Mouse (Mus musculus): Measurements from ENCODE around the gene Nthl1. TPM values are rescaled to one million over a fixed set of nuclear protein-coding genes. Genes with fewer than 3 reads are reported as not detected.

Nthl1 gene
- polyA plus RNA-seq, 1 experiment from 2014 or later: 7.7 TPM

DNA sequence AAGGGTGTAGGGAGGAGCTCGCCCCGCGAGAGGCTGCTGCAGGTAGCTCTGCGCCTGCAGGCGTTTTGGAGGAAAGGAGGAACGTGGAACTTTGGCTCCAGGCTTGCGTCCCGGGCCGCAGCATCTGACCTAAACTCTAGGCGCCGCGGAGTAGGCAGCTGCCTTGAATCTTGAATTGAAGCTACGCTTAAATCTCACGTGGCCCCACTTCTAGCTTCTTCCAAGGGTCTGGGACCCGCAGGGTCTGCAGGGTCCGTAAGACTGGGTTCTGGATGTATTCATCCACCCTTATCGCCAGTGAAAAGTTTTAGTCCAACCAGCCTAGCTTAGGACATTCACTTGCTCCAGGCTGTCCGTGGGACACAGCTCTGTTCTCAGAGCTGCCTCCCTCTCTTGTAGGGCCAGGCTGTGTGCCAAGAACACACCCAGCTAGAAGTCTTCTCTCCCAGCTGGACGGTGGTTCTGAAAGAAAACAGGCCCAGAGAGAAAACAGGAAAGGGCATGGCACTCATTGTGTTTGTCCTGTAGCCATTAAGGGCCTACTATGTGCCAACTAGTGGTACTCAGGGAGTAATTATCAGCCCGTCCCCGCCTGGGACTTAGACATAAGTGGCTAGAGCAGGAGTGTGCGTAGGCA, 451 bp downstream of the Nthl1 start:
- H3K9me3 ChIP-seq (ENCODE audit: control insufficient read depth, low read length): no peaks in the 10 kb centered on the region
- peaks cover 3% of the 10 kb centered on the region; the same call in 1 of the 2 replicates for H3K27me3 ChIP-seq (ENCODE audit: control insufficient read depth, insufficient read depth, low read length)
- peaks cover 16 to 21% of the 10 kb centered on the region in 2 experiments for H3K4me1 ChIP-seq (ENCODE audit: control insufficient read depth in 2 of 2, insufficient read depth in 2 of 2, low read length in 2 of 2)
- H3K9ac ChIP-seq (ENCODE audit: low read length): peak overlapping the region; percentile 90
- H3K27ac ChIP-seq (replicated peaks in 1 of 2; ENCODE audit: control insufficient read depth in 1 of 2, insufficient read depth in 1 of 2, low read depth in 2 of 2, low read length in 2 of 2): peak overlapping the region; percentile 84 to 89
- H3K36me3 ChIP-seq (ENCODE audit: control insufficient read depth, insufficient read depth, low read length): peaks cover 29% of the 10 kb centered on the region
- peak; percentile 56 for ATAC-seq (ENCODE audit: insufficient number of reproducible peaks, insufficient read depth, low FRiP score, low read depth)
- WGBS: 7% methylated on average over 22 of the region's 22 CpGs
- H3K4me3 ChIP-seq (ENCODE audit: control insufficient read depth in 1 of 2, insufficient read depth in 1 of 2, low read depth in 1 of 2, low read length in 2 of 2): peak overlapping the region; percentile 76 to 81
- peak overlapping the region; percentile 92 for H3K4me2 ChIP-seq (ENCODE audit: low read length)

DNA sequence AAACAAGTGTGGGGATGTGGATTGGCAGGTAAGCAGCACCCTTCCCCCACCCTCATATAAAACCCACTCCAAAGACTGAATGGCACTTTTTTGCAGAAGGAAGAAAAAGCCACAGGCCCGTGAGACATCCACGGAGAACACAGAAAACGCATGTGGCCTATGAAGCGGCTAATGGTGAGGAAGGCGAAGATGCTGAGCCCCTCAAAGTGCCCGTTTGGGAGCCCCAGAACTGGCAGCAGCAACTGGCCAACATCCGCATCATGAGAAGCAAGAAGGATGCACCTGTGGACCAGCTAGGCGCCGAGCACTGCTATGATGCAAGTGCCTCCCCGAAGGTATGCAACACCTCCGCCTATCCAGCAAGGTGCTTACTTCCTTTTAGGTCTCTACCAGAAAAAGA, 1.4 kb downstream of the Nthl1 start:
- no peak overlapping the region for H3K4me2 ChIP-seq (ENCODE audit: low read length)
- 95% methylated on average over 11 of the region's 11 CpGs for WGBS
- H3K4me1 ChIP-seq (ENCODE audit: control insufficient read depth in 2 of 2, insufficient read depth in 2 of 2, low read length in 2 of 2): peaks cover 13 to 21% of the 10 kb centered on the region in 2 experiments
- H3K4me3 ChIP-seq (ENCODE audit: control insufficient read depth in 1 of 2, insufficient read depth in 1 of 2, low read depth in 1 of 2, low read length in 2 of 2): no peak overlapping the region
- H3K27ac ChIP-seq (replicated peaks in 1 of 2; ENCODE audit: control insufficient read depth in 1 of 2, insufficient read depth in 1 of 2, low read depth in 2 of 2, low read length in 2 of 2): peak overlapping the region in 1 of 2 experiments; percentile 89; a peak in 2 of 4 replicates
- no peak overlapping the region for H3K9ac ChIP-seq (ENCODE audit: low read length)
- no peak for ATAC-seq (ENCODE audit: insufficient number of reproducible peaks, insufficient read depth, low FRiP score, low read depth)
- H3K9me3 ChIP-seq (ENCODE audit: control insufficient read depth, low read length): no peaks in the 10 kb centered on the region
- peaks cover 24% of the 10 kb centered on the region for H3K36me3 ChIP-seq (ENCODE audit: control insufficient read depth, insufficient read depth, low read length)
- H3K27me3 ChIP-seq (ENCODE audit: control insufficient read depth, insufficient read depth, low read length): peaks cover 3% of the 10 kb centered on the region; the same call in 1 of the 2 replicates

DNA sequence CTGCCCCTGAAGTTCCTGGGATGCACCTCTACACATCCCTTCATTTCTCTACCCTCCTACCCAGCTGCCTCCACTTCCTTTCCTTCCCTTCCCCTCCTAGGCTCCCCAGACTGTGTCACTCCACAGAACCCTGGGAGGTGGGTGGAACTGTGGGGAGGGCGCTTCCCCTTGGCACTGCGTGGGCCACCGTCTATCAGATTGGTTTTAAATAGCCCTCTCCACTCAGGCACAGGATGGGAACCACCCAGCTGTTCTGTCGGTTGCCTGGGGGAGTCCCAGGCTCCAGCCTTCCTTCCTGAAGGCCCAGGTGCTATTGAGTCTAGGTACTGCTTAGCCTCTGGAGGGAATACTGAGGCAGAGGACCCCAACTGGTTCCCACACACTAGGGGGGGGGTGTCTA, 2.5 kb downstream of the Nthl1 start:
- Histone ChIP-seq H3K4me1 (ENCODE audit: control insufficient read depth in 2 of 2, insufficient read depth in 2 of 2, low read length in 2 of 2) (peaks cover 17 to 26% of the 10 kb centered on the region in 2 experiments), H3K9me3 (ENCODE audit: control insufficient read depth, low read length) (no peaks in the 10 kb centered on the region), H3K9ac (ENCODE audit: low read length) (no peak overlapping the region), H3K4me3 (ENCODE audit: control insufficient read depth in 1 of 2, insufficient read depth in 1 of 2, low read depth in 1 of 2, low read length in 2 of 2) (no peak overlapping the region), H3K27ac (replicated peaks in 1 of 2; ENCODE audit: control insufficient read depth in 1 of 2, insufficient read depth in 1 of 2, low read depth in 2 of 2, low read length in 2 of 2) (no peak overlapping the region), H3K27me3 (ENCODE audit: control insufficient read depth, insufficient read depth, low read length) (peaks cover 3% of the 10 kb centered on the region; the same call in 1 of the 2 replicates), H3K36me3 (ENCODE audit: control insufficient read depth, insufficient read depth, low read length) (peaks cover 22% of the 10 kb centered on the region), H3K4me2 (ENCODE audit: low read length) (no peak overlapping the region)
- 41% methylated on average over 4 of the region's 4 CpGs for WGBS
- no peak for ATAC-seq (ENCODE audit: insufficient number of reproducible peaks, insufficient read depth, low FRiP score, low read depth)

DNA sequence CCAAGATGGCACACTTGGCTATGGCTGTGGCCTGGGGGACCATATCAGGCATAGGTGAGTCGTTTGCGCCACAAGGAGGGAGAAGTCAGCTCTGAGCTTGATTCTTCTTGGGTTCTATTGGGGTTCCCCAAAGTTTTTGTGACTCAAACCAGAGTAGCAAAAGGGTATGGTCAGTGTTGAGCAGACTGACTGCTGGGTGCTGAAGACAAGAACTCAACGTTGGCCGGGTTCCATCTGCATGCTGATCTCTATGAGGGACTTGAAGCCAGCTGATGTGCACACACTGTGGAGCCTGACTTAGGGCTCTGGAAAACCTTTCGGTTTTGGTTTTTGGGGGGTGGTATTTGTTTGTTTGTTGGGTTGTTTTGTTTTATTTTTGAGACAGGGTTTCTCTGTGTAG, 3.2 kb downstream of the Nthl1 start:
- Histone ChIP-seq H3K4me1 (ENCODE audit: control insufficient read depth in 2 of 2, insufficient read depth in 2 of 2, low read length in 2 of 2) (peaks cover 17 to 28% of the 10 kb centered on the region in 2 experiments), H3K36me3 (ENCODE audit: control insufficient read depth, insufficient read depth, low read length) (peaks cover 22% of the 10 kb centered on the region), H3K27ac (replicated peaks in 1 of 2; ENCODE audit: control insufficient read depth in 1 of 2, insufficient read depth in 1 of 2, low read depth in 2 of 2, low read length in 2 of 2) (no peak overlapping the region), H3K4me2 (ENCODE audit: low read length) (no peak overlapping the region), H3K27me3 (ENCODE audit: control insufficient read depth, insufficient read depth, low read length) (peaks cover 3% of the 10 kb centered on the region; the same call in 1 of the 2 replicates), H3K4me3 (ENCODE audit: control insufficient read depth in 1 of 2, insufficient read depth in 1 of 2, low read depth in 1 of 2, low read length in 2 of 2) (no peak overlapping the region), H3K9me3 (ENCODE audit: control insufficient read depth, low read length) (no peaks in the 10 kb centered on the region), H3K9ac (ENCODE audit: low read length) (no peak overlapping the region)
- no peak for ATAC-seq (ENCODE audit: insufficient number of reproducible peaks, insufficient read depth, low FRiP score, low read depth)
- WGBS: 88% methylated on average over 5 of the region's 5 CpGs

DNA sequence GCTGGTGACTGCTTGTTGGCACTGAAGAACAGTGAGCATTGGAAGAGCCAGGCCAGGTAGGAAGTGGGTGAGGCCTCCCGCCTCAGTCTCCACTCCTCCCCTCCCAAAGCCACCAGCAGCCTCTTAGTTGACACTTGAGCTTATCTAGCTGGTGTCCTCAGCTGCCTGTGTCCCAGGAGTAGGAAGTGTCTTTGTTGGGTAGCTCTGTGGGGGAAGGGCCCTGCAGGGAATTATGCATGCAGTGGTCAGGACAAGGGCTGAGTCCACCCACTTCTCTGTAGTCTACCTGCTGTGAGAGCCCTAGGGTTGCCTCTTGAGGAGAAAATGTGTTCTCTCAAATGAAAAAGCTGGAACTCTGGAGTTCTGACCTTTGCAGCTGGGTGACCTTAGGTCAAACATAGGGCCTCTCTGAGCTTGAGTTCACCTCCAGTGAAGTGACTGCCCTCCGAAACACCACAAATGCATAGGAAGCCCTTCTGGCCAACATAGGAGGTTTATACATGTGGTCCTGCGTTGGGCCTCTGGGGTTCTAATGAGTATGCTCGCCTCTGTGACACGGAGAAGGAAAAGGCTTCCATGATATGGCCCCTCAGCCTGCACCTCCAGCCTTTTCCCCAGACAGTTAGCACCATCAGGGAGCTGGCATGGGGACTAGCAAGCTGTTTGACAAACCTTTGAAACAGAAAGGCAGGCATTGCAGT, 4.5 kb downstream of the Nthl1 start:
- Histone ChIP-seq H3K4me1 (ENCODE audit: control insufficient read depth in 2 of 2, insufficient read depth in 2 of 2, low read length in 2 of 2) (peaks cover 14 to 23% of the 10 kb centered on the region in 2 experiments), H3K9me3 (ENCODE audit: control insufficient read depth, low read length) (no peaks in the 10 kb centered on the region), H3K4me2 (ENCODE audit: low read length) (no peak overlapping the region), H3K9ac (ENCODE audit: low read length) (no peak overlapping the region), H3K4me3 (ENCODE audit: control insufficient read depth in 1 of 2, insufficient read depth in 1 of 2, low read depth in 1 of 2, low read length in 2 of 2) (no peak overlapping the region), H3K27me3 (ENCODE audit: control insufficient read depth, insufficient read depth, low read length) (peaks cover 3% of the 10 kb centered on the region; the same call in 1 of the 2 replicates), H3K27ac (replicated peaks in 1 of 2; ENCODE audit: control insufficient read depth in 1 of 2, insufficient read depth in 1 of 2, low read depth in 2 of 2, low read length in 2 of 2) (no peak overlapping the region), H3K36me3 (ENCODE audit: control insufficient read depth, insufficient read depth, low read length) (peaks cover 26% of the 10 kb centered on the region)
- ATAC-seq (ENCODE audit: insufficient number of reproducible peaks, insufficient read depth, low FRiP score, low read depth): no peak
- WGBS: 56% methylated on average over 5 of the region's 5 CpGs

DNA sequence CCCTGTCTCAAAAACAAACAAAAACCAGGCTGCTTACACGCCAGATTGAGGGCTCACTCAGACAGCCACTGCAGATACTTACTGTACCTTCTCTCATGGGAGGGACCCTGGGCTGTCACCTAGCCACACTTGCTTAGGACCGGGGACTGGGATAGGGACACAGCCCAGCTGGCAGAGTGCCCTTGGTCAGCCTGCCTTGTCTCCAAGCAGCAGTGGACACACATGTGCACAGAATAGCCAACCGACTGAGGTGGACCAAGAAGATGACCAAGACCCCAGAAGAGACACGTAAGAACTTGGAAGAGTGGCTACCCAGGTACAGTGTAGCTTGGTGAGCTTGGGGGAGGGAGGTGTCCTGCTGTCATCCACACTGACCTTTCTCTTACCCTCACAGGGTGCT, 5.7 kb downstream of the Nthl1 start:
- Histone ChIP-seq H3K27ac (replicated peaks in 1 of 2; ENCODE audit: control insufficient read depth in 1 of 2, insufficient read depth in 1 of 2, low read depth in 2 of 2, low read length in 2 of 2) (peak overlapping the region in 1 of 2 experiments; percentile 8; a peak in 1 of 4 replicates), H3K36me3 (ENCODE audit: control insufficient read depth, insufficient read depth, low read length) (peaks cover 31% of the 10 kb centered on the region), H3K9ac (ENCODE audit: low read length) (no peak overlapping the region), H3K4me2 (ENCODE audit: low read length) (no peak overlapping the region), H3K27me3 (ENCODE audit: control insufficient read depth, insufficient read depth, low read length) (peaks cover 3% of the 10 kb centered on the region; the same call in 1 of the 2 replicates), H3K4me3 (ENCODE audit: control insufficient read depth in 1 of 2, insufficient read depth in 1 of 2, low read depth in 1 of 2, low read length in 2 of 2) (no peak overlapping the region), H3K9me3 (ENCODE audit: control insufficient read depth, low read length) (no peaks in the 10 kb centered on the region), H3K4me1 (ENCODE audit: control insufficient read depth in 2 of 2, insufficient read depth in 2 of 2, low read length in 2 of 2) (peaks cover 12 to 17% of the 10 kb centered on the region in 2 experiments)
- 81% methylated on average over 4 of the region's 4 CpGs for WGBS
- no peak for ATAC-seq (ENCODE audit: insufficient number of reproducible peaks, insufficient read depth, low FRiP score, low read depth)

DNA sequence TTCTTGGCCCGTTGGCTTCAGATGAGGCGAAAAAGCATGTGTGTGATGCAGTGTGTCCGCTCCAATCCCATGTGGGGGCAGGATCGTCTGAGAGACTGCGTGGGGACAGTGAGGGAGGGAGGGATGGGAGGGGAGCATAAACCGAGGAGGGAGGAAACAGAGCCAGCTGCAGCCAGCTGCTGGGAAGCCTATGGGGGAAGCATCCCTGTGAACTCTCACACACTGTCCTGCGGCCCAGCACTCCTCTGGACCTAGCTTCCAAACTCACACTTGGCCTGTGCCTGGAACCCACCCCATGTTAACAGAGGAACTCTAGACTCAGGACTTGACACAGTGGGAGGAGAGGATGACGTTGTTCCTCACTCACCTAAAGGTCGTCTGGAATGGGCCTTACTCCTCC, 6.4 kb downstream of the Nthl1 start:
- WGBS: 66% methylated on average over 9 of the region's 9 CpGs
- Histone ChIP-seq H3K9ac (ENCODE audit: low read length) (no peak overlapping the region), H3K36me3 (ENCODE audit: control insufficient read depth, insufficient read depth, low read length) (peaks cover 31% of the 10 kb centered on the region), H3K27me3 (ENCODE audit: control insufficient read depth, insufficient read depth, low read length) (peaks cover 3% of the 10 kb centered on the region; the same call in 1 of the 2 replicates), H3K27ac (replicated peaks in 1 of 2; ENCODE audit: control insufficient read depth in 1 of 2, insufficient read depth in 1 of 2, low read depth in 2 of 2, low read length in 2 of 2) (peak overlapping the region; percentile 56 to 72), H3K4me3 (ENCODE audit: control insufficient read depth in 1 of 2, insufficient read depth in 1 of 2, low read depth in 1 of 2, low read length in 2 of 2) (no peak overlapping the region), H3K9me3 (ENCODE audit: control insufficient read depth, low read length) (no peaks in the 10 kb centered on the region), H3K4me1 (ENCODE audit: control insufficient read depth in 2 of 2, insufficient read depth in 2 of 2, low read length in 2 of 2) (peaks cover 12 to 15% of the 10 kb centered on the region in 2 experiments), H3K4me2 (ENCODE audit: low read length) (no peak overlapping the region)
- ATAC-seq (ENCODE audit: insufficient number of reproducible peaks, insufficient read depth, low FRiP score, low read depth): no peak; the same call in 1 of the 2 replicates

Data from heart, embryonic 14.5 days (tissue).